Mouse (Mus musculus) frontal cortex, postnatal 25 days (tissue): Measurements from ENCODE around the gene Mlip.
"Not testable (repeated sequence)": the region's sequence is repeated elsewhere in the genome, so short reads cannot be mapped to it uniquely, and the experiment has no call there.

Experiments used
- DNase-seq, 2 experiments: peaks; one replicate each; pipeline ENCODE4 v3.0.0; 2022; ENCODE audit warnings: low spot score in 2 of 2

The Mlip gene

GRCm38 (mm10) chr9:77198250-77198649 lies 154.5 kb downstream of the Mlip start:
- DNase-seq: no peak

DNA sequence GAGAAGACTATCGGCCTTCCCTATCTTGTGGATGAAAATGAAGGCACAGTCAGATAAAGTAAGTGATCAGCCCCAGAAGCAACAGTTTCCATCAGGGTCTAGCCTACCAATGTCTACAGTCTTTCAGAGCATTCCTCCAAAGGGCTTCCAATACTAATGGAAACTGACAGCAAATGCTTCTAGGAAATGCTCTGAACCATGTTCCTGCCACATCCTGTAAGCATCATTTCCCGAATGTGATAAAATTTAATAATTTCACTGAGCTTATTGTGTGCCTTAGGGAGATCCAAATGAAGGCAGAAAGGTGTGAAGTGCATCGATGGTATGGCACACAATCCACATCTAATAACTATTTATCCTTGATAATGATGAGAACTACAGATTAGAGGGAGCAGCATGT lies 173.3 kb downstream of the Mlip start:
- DNase-seq: no peak

- no peak for DNase-seq
Measured at GRCm38 (mm10) chr9:77175870-77176269, 176.9 kb downstream of the Mlip start.

DNA sequence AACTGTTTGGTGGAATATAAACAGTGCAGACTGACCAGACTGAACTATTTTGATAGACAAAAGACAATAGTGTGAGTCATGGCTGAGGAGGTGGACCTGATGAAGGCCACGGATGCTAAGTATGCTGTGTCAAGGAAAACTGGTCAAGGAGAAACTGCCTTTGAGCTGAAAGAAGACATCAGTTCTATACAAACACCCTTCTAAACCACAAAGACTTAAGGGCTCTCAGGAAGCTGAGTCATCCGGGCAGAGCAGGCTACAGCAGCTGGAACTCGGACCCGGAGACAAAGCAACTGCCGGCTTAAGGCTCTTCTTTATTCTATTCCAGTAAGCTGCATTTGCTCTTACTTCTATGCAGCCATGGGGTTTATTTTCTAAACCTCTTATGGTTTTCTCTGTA lies 180.7 kb downstream of the Mlip start:
- no peak for DNase-seq

GRCm38 (mm10) chr9:77165877-77166276 lies 186.9 kb downstream of the Mlip start:
- no peak for DNase-seq

DNA sequence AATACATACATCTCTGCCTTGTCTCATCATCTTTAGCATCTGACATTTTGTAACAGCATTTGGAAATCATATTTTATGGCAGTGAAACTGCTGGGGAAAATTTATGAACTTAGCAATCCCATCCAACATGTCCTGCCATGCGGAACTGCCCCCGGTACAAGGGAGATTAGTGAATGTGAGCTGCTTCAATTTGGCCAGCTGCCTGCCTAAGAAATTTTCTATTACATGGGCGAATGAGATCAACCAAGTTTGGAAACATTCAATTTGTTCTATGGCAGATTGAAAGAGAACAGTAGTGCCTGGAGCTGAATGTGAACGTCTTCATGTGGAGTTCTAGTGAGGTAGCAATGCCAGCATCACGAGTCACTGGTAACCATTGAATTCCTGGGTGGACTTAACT lies 191.0 kb downstream of the Mlip start:
- no peak for DNase-seq

DNA sequence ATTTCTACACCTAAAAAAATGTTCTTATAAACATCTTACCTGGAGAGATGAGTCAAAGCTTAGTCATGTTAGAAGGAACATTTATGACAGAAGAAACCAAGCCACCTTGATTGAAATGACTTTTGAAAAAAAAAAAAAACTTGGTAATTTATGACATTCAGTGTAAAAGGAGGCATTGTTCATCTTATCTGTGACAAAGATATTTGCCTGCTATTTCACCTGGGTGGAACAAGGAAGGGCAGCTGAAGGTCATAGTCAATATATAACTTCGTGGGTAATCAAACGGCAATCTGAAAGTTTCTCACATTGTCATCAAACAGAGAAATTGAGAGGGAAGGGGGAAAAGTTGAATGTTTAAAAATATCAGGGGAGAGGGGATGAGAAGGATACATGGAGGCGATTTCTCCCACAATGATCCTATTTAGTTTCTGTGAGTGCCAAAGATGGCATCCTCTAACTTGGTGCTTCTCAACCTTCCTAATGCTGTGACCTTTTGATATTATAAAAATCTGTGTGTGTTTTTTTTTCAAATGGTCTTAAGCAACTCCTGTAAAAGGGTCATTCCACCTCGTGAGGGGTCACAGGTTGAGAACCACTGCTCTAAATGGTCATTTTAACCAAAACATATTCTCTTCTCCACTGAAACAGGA lies 192.4 kb downstream of the Mlip start:
- DNase-seq: no peak

DNA sequence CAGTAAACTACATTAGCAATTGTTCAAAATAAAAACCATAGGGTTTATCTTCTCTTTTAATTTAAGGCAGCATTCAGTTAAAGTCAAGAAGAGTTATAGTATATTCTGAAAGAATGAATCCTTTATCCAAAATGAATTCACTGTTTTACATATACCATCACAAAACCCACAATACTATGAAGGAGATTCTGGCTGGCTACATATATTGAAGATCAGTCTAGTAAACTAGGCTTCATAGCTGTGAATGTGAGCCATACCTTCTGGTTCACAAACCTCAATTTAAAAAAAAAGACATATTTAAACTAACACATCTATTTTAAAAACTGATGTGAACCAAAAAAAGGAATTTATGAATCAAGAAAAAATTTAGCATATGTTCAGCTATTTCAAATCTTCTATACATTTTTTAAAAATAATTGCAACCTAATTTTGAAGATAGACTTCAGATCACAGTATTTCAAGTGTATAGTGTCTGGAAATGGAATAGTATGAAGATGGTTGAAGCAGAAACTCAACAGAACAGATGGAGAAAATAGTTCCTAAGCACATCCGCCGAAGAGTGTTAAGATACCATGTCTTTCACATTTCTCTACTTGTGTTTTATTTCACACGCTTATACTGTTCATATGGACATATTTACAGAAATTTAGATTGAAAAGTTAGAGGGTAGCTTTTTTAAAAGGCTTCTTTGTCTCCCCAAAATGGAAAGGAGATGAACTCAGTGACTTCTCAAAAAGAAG lies 204.1 kb downstream of the Mlip start:
- DNase-seq: no peak

DNA sequence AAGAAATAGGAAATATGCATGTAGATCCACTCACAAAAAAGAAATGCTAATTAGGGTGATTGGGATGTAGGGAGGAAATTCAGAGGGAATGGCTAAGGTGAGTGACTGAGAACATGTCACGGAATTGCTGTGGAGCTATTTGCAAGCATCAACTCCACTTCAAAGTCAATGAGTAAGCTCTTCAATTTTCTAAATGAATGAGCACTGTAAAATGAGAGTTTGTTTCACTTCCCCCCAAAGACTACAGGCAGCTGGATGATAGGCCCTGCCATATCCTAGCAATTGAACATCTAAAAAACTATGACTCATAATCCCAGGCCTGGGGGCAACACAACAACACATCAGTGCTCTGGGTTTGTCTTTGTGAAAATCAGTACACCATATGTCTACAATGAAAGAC lies 233.0 kb downstream of the Mlip start:
- DNase-seq: no peak

GRCm38 (mm10) chr9:77096886-77097285 lies 255.9 kb downstream of the Mlip start:
- no peak for DNase-seq

- not testable (repeated sequence) for DNase-seq
Measured at GRCm38 (mm10) chr9:77083221-77083620, 269.5 kb downstream of the Mlip start.

DNA sequence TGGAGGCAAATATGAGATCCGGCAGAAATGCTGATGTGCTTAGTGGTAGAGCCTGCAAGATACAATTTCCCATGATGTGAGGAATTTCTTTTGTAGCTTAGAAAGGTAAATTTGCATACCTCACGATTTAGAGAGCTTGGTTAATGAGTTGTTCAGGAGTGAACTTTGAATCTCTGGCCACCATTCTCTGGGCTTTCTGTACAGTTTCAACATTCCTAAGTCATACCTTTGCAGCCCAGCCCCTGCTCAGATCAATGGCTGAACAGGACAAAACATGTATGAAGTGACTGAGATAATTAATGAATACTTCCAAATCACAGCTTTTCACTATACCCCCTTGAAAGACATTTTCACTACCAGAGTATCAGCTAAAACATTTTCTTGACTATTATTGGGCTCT lies 281.1 kb downstream of the Mlip start:
- no peak for DNase-seq

DNA sequence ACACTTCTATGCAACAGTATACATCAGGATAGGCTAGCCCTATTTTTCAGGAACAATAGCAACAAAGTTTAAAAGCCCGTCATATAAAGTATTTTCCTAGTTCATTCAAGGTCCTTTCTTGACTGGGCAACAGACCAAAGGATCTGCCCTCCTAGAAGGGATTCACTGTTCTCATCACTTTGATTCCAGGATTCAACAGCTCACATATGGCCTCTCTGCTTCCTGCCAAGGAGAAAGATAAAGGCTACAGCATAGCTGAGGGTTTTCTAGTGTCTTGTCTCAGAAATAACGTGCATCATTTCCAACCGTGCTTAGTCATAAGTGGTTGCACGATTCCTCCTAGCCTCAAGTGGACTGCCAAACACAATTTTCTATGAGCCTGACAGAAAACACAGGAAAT lies 296.2 kb downstream of the Mlip start:
- no peak for DNase-seq

GRCm38 (mm10) chr9:77054426-77055193 lies 298.2 kb downstream of the Mlip start:
- no peak for DNase-seq
